Mouse (Mus musculus) stomach, embryonic 16.5 days (tissue): ENCODE data around the gene Nat10. TPM values are rescaled to one million over a fixed set of nuclear protein-coding genes. Genes with fewer than 3 reads are reported as not detected.

Experiments
- polyA plus RNA-seq: library from polyadenylated mRNA; unstranded; fragments of >200 nt; fragmentation: Nextera tagmentation; extraction: Ambion mirVana; gene quantifications from 2 replicates; pipeline ENCODE4 v1.2.1, GENCODE M21; 2015

Nat10 gene
- polyA plus RNA-seq, 1 experiment from 2014 or later, result 27.1 TPM

Other genes with a start within 250 kb of the Nat10 start
- gene Abtb2, start 195.0 kb downstream of the Nat10 start, polyA plus RNA-seq, result 4.8 and 5.3 TPM in 2 replicates
- 220 and 223 TPM in 2 replicates for gene Caprin1, start 36.4 kb upstream of the Nat10 start, polyA plus RNA-seq
- gene Lmo2, start 196.7 kb upstream of the Nat10 start, polyA plus RNA-seq, result 14.7 and 17.6 TPM in 2 replicates